Mouse (Mus musculus) midbrain, embryonic 13.5 days (tissue): ENCODE results near the gene Hoxd13. TPM values are rescaled to one million over a fixed set of nuclear protein-coding genes. Genes with fewer than 3 reads are reported as not detected.

Source experiments
- ATAC-seq: fragments of 200-750 bp; cut with Nextera tagmentation; 2 replicates; pipeline ENCODE4 v1.8.0; 2017; ENCODE audit warnings: mild to moderate bottlenecking, moderate TSS enrichment, moderate library complexity
- H3K27ac ChIP-seq: fragments of 300-500 bp; sonication (generic); 2 replicates; pipeline ENCODE4 v1.5.1; 2015; ENCODE audit warnings: inconsistent platforms, mild to moderate bottlenecking, moderate library complexity
- H3K27me3 ChIP-seq: fragments of 300-500 bp; sonication (generic); 2 replicates; pipeline ENCODE4 v1.6.1; 2015; ENCODE audit warnings: mild to moderate bottlenecking, inconsistent platforms
- H3K36me3 ChIP-seq: fragments of 300-500 bp; sonication (generic); 2 replicates; pipeline ENCODE4 v1.6.1; 2015; ENCODE audit warnings: mild to moderate bottlenecking, inconsistent platforms
- H3K4me1 ChIP-seq: fragments of 300-500 bp; sonication (generic); replicated peaks from 2 replicates; pipeline ENCODE4 v1.6.1; 2015; ENCODE audit warnings: inconsistent platforms
- H3K4me2 ChIP-seq: fragments of 300-500 bp; sonication (generic); replicated peaks from 2 replicates; pipeline ENCODE4 v1.6.1; 2015; ENCODE audit warnings: moderate library complexity, mild to moderate bottlenecking, inconsistent platforms
- H3K4me3 ChIP-seq: fragments of 300-500 bp; sonication (generic); replicated peaks from 2 replicates; pipeline ENCODE4 v1.5.1; 2015; ENCODE audit warnings: mild to moderate bottlenecking, inconsistent platforms
- H3K9ac ChIP-seq: fragments of 300-500 bp; sonication (generic); replicated peaks from 2 replicates; pipeline ENCODE4 v1.6.1; 2015; ENCODE audit warnings: mild to moderate bottlenecking, inconsistent platforms
- H3K9me3 ChIP-seq: fragments of 300-500 bp; sonication (generic); 2 replicates; pipeline ENCODE4 v1.6.1; 2016; ENCODE audit warnings: mild to moderate bottlenecking, inconsistent platforms
- WGBS: fragments of 180-500 bp; shearing (Covaris S2); methylation state at CpG from one replicate; pipeline ENCODE4 v1.1.7; 2015; 5-methylcytosine and 5-hydroxymethylcytosine counted together
- polyA plus RNA-seq: library from polyadenylated mRNA; unstranded; fragments of >200 nt; fragmentation: Nextera tagmentation; extraction: Ambion mirVana; gene quantifications from 2 replicates; pipeline ENCODE4 v1.2.1, GENCODE M21; 2015

Hoxd13 gene
- polyA plus RNA-seq, 1 experiment from 2014 or later, result not detected

DNA sequence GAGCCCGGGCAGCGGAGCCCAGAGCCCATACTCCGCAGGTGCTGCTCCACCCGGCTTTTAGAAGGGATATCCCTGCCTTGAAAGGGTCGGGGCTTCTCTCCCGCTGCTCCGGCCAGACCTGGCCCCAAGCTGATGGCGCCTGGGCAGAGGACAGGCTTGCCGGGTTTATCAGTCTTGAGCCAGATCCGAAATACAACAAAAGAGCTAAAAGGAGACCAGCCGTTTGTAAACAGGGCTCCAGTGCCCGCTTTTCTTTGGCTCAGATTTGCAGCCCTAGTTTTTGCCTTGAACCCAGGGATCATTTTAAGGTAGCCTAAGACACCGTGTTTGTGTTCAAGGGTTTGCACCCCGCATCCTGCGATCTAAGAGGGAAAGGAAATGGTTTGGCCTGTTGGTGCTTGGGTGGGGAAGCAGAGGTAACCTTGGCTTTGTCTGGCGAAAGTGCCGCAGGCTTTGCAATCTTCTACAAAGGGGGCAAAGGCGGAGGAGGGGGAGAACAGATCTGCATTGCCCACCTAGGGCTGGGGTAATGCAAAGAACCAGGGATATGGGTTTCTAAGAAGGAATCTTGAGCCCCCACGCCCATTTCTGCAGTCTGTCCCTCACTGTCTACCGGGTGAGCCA, 24.8 kb downstream of the Hoxd13 start:
- Histone ChIP-seq H3K9ac (no peak overlapping the region), H3K27ac (no peak overlapping the region), H3K36me3 (no peaks in the 10 kb centered on the region), H3K27me3 (peaks cover 98% of the 10 kb centered on the region), H3K4me1 (peaks cover 12% of the 10 kb centered on the region), H3K4me3 (no peak overlapping the region), H3K9me3 (no peaks in the 10 kb centered on the region), H3K4me2 (no peak overlapping the region)
- no peak for ATAC-seq
- WGBS, result 2% methylated on average over 20 of the region's 20 CpGs

- Histone ChIP-seq H3K9me3 (no peaks in the 10 kb centered on the region), H3K36me3 (no peaks in the 10 kb centered on the region), H3K4me3 (no peak overlapping the region), H3K9ac (no peak overlapping the region), H3K27me3 (peaks cover 98% of the 10 kb centered on the region), H3K4me1 (peaks cover 17% of the 10 kb centered on the region), H3K27ac (no peak overlapping the region), H3K4me2 (no peak overlapping the region)
- WGBS, result 12% methylated on average over 4 of the region's 4 CpGs
- no peak for ATAC-seq
These were observed 25.3 kb downstream of the Hoxd13 start for GRCm38 (mm10) chr2:74693432-74693827.

DNA sequence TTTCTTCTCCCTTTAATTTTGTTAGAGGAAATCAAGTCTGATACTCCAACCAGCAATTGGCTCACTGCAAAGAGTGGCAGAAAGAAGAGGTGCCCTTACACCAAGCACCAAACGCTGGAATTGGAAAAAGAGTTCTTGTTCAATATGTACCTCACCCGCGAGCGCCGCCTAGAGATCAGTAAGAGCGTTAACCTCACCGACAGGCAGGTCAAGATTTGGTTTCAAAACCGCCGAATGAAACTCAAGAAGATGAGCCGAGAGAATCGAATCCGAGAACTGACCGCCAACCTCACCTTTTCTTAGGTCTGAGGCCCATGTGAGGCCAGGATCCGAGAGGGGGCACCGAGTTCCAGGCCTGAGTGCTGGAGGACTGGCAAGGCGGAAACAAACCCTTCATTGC, 26.0 kb downstream of the Hoxd13 start:
- Histone ChIP-seq H3K9me3 (no peaks in the 10 kb centered on the region), H3K27me3 (peaks cover 98% of the 10 kb centered on the region), H3K4me3 (no peak overlapping the region), H3K4me1 (peaks cover 18% of the 10 kb centered on the region), H3K4me2 (no peak overlapping the region), H3K36me3 (no peaks in the 10 kb centered on the region), H3K9ac (no peak overlapping the region), H3K27ac (no peak overlapping the region)
- WGBS, result 1% methylated on average over 16 of the region's 16 CpGs
- ATAC-seq, result no peak

DNA sequence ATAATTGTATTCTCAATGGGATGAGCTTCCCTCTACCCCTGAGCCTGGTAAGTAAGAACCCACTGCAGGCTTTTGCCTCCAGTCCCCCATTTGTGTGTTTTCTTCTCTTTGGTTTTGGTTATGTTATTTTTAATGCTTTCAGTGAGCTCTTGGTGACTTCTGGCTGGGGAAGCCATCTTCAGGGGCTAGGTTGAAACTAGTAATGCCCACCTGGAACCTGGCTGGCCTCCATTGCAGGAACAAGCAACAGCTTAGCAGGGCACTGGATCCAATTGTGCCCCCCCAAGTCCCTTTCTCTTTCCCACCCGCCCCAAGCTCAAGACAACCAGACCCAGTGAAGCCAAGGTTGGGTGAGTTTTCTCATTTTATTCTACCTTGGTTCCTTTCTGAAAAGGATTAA, 27.3 kb downstream of the Hoxd13 start:
- H3K4me1 ChIP-seq, result peaks cover 18% of the 10 kb centered on the region
- H3K4me3 ChIP-seq, result no peak overlapping the region
- no peak overlapping the region for H3K4me2 ChIP-seq
- H3K27me3 ChIP-seq, result peaks cover 99% of the 10 kb centered on the region
- 0% methylated on average over 1 of the region's 1 CpGs for WGBS
- no peaks in the 10 kb centered on the region for H3K36me3 ChIP-seq
- H3K27ac ChIP-seq, result no peak overlapping the region
- H3K9ac ChIP-seq, result no peak overlapping the region
- H3K9me3 ChIP-seq, result no peaks in the 10 kb centered on the region
- ATAC-seq, result no peak

DNA sequence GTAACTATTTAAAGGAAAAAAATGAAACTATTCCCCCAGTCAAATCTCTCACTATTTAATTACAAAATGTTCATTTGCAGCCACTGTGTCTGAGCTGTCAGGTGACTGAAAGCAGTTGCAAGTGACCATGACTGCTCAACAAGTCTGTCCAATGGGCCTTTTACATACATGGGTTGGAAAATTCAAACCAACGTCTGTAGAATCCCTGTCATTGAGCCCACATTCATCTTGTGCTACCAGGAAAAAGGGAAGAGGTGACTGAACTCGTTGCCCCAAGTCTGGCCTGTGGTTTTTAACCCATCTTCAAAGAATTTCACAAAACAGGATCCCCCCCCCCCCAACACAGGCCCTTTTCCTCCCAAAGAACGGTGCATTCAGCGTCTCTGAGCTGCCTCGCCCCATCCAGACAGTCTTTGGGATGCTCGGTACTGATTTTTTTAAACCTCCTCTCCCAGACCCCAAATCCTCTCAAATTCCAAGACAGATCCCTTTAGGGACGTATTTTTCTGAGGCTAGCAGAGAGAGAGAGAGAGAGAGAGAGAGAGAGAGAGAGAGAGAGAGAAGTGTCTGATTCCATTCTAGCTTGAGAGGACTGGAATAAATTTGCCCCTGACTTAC, 27.8 kb downstream of the Hoxd13 start:
- WGBS, result 4% methylated on average over 7 of the region's 7 CpGs

GRCm38 (mm10) chr2:74696442-74697335, 28.6 kb downstream of the Hoxd13 start:
- H3K27ac ChIP-seq, result no peak overlapping the region
- peaks cover 14% of the 10 kb centered on the region for H3K4me1 ChIP-seq
- H3K36me3 ChIP-seq, result no peaks in the 10 kb centered on the region
- no peak for ATAC-seq
- no peaks in the 10 kb centered on the region for H3K9me3 ChIP-seq
- under 1% methylated on average over 34 of the region's 34 CpGs for WGBS
- no peak overlapping the region for H3K9ac ChIP-seq
- no peak overlapping the region for H3K4me3 ChIP-seq
- H3K27me3 ChIP-seq, result peaks cover 100% of the 10 kb centered on the region
- no peak overlapping the region for H3K4me2 ChIP-seq

More for the DNA sequence above, 27.8 kb downstream of the Hoxd13 start:
- Histone ChIP-seq H3K27me3 (peaks cover 100% of the 10 kb centered on the region), H3K27ac (no peak overlapping the region), H3K9me3 (no peaks in the 10 kb centered on the region), H3K4me1 (peaks cover 18% of the 10 kb centered on the region), H3K9ac (no peak overlapping the region), H3K36me3 (no peaks in the 10 kb centered on the region), H3K4me2 (no peak overlapping the region), H3K4me3 (no peak overlapping the region)
- ATAC-seq, result no peak

- ATAC-seq, result peak; percentile 48
- Histone ChIP-seq H3K4me3 (peak within 1 kb of the TSS; percentile 35), H3K27ac (no peak within 1 kb of the TSS), H3K27me3 (peaks cover 99% of the 10 kb centered on the region), H3K36me3 (no peaks in the 10 kb centered on the region), H3K9me3 (no peaks in the 10 kb centered on the region), H3K9ac (no peak within 1 kb of the TSS), H3K4me1 (peaks cover 12% of the 10 kb centered on the region), H3K4me2 (peak within 1 kb of the TSS; percentile 50)
- WGBS, result under 1% methylated on average over 43 of the region's 43 CpGs
These were observed 29.5 kb downstream of the Hoxd13 start, which contains the start of gene Hoxd9 for GRCm38 (mm10) chr2:74697567-74698121. Gene Hoxd9 (plus strand): TSS chr2:74697727.

DNA sequence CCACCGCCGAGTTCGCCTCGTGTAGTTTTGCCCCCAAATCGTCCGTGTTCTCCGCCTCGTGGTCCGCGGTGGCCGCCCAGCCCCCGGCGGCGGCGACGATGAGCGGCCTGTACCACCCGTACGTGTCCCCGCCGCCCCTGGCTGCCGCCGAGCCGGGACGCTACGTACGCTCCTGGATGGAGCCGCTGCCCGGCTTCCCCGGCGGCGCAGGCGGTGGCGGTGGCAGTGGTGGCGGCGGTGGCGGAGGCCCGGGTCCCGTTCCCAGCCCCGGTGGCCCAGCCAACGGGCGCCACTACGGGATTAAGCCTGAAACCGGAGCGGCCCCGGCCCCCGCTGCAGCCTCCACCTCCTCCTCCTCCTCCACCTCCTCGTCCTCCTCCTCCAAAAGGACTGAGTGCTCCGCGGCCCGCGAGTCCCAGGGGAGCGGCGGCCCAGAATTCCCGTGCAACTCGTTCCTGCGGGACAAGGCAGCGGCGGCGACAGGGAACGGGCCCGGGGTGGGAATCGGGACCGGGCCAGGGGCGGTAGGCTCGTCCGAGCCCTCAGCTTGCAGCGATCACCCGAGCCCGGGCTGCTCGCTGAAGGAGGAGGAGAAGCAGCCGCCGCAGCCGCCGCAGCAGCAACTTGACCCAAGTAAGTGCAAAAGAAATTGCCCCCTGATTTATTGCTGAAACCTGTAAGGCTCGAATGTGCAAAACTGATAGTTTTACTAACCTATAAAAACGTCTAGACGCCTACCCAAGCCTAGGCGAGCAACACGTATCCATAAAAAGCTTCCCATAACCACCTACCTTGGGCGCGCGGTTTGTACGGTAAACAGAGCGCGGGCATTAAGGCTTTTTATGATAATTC, 30.3 kb downstream of the Hoxd13 start:
- no peak overlapping the region for H3K27ac ChIP-seq
- peaks cover 99% of the 10 kb centered on the region for H3K27me3 ChIP-seq
- H3K4me1 ChIP-seq, result peaks cover 12% of the 10 kb centered on the region
- peak overlapping the region; percentile 50 for H3K4me2 ChIP-seq
- no peak overlapping the region for H3K9ac ChIP-seq
- H3K36me3 ChIP-seq, result no peaks in the 10 kb centered on the region
- peak overlapping the region; percentile 35 for H3K4me3 ChIP-seq
- H3K9me3 ChIP-seq, result no peaks in the 10 kb centered on the region
- ATAC-seq, result peak; percentile 53
- under 1% methylated on average over 76 of the region's 86 CpGs for whole genome bisulfite sequencing

DNA sequence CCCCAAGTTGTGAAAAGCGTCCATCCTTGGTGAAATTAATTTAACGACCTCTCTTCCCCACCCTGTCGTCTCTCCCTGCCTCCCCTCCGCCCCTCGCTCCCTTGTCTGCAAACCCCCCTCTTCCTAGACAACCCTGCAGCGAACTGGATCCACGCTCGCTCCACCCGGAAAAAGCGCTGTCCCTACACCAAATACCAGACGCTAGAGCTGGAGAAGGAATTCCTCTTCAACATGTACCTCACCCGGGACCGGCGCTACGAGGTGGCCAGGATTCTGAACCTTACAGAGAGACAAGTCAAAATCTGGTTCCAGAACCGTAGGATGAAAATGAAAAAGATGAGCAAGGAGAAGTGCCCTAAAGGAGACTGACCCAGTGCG, 30.9 kb downstream of the Hoxd13 start:
- no peak overlapping the region for H3K4me2 ChIP-seq
- under 1% methylated on average over 17 of the region's 17 CpGs for WGBS
- no peaks in the 10 kb centered on the region for H3K9me3 ChIP-seq
- H3K4me3 ChIP-seq, result no peak overlapping the region
- H3K36me3 ChIP-seq, result no peaks in the 10 kb centered on the region
- no peak for ATAC-seq
- peaks cover 99% of the 10 kb centered on the region for H3K27me3 ChIP-seq
- no peak overlapping the region for H3K9ac ChIP-seq
- no peak overlapping the region for H3K27ac ChIP-seq
- peaks cover 12% of the 10 kb centered on the region for H3K4me1 ChIP-seq

GRCm38 (mm10) chr2:74699664-74700545, 31.8 kb downstream of the Hoxd13 start:
- no peaks in the 10 kb centered on the region for H3K36me3 ChIP-seq
- H3K9me3 ChIP-seq, result no peaks in the 10 kb centered on the region
- H3K27ac ChIP-seq, result no peak overlapping the region
- peaks cover 99% of the 10 kb centered on the region for H3K27me3 ChIP-seq
- no peak overlapping the region for H3K4me3 ChIP-seq
- WGBS, result 2% methylated on average over 23 of the region's 23 CpGs
- H3K4me1 ChIP-seq, result peaks cover 16% of the 10 kb centered on the region
- no peak overlapping the region for H3K4me2 ChIP-seq
- no peak overlapping the region for H3K9ac ChIP-seq
- no peak for ATAC-seq
